Mouse (Mus musculus): ENCODE measurements around the gene Atad2b. TPM values are rescaled to one million over a fixed set of nuclear protein-coding genes. Genes with fewer than 3 reads are reported as not detected.

Gene Atad2b
- polyA plus RNA-seq, 1 experiment = 2.3 TPM

GRCm38 (mm10) chr12:4873531-4873930 lies 43.6 kb upstream of the Atad2b start:
- H3K79me3 ChIP-seq (ENCODE audit: low read depth) = no peaks in the 10 kb centered on the region
- no peaks in the 10 kb centered on the region for H3K79me2 ChIP-seq (ENCODE audit: control insufficient read depth, insufficient read depth)
- peaks cover 3% of the 10 kb centered on the region for H3K36me3 ChIP-seq (ENCODE audit: control insufficient read depth, insufficient read depth)
- no peak overlapping the region for H3ac ChIP-seq (ENCODE audit: control insufficient read depth, insufficient read length, low read depth)
- TF ChIP-seq MYOG (IDR thresholded peaks at IDR 0.05; ENCODE audit: control insufficient read depth, extremely low read depth, insufficient read length) (no peak), CEBPB (IDR thresholded peaks at IDR 0.05; ENCODE audit: low read depth) (no peak)
- no peak overlapping the region for H3K4me3 ChIP-seq (ENCODE audit: insufficient read depth, poor library complexity, severe bottlenecking)
- no peaks in the 10 kb centered on the region for H3K27me3 ChIP-seq (ENCODE audit: control insufficient read depth, insufficient read depth, insufficient read length)

GRCm38 (mm10) chr12:4874161-4874927 lies 42.8 kb upstream of the Atad2b start, which contains the start of gene Mfsd2b:
Gene Mfsd2b, minus strand, starts transcription at chr12:4874359.
- no peaks in the 10 kb centered on the region for H3K27me3 ChIP-seq (ENCODE audit: control insufficient read depth, insufficient read depth, insufficient read length)
- H3K36me3 ChIP-seq (ENCODE audit: control insufficient read depth, insufficient read depth) = peaks cover 8% of the 10 kb centered on the region
- no peaks in the 10 kb centered on the region for H3K79me3 ChIP-seq (ENCODE audit: low read depth)
- TF ChIP-seq MAX (IDR thresholded peaks at IDR 0.05) = no peak
- no peak for TF ChIP-seq MYOG (IDR thresholded peaks at IDR 0.05; ENCODE audit: control insufficient read depth, extremely low read depth, insufficient read length)
- TF ChIP-seq CTCF (IDR thresholded peaks at IDR 0.05; ENCODE audit: control insufficient read depth, insufficient read depth, insufficient read length) = no peak
- no peak for TF ChIP-seq FOSL1 (IDR thresholded peaks at IDR 0.05; ENCODE audit: insufficient read depth, low read length, poor library complexity, severe bottlenecking)
- no peak for TF ChIP-seq USF1 (IDR thresholded peaks at IDR 0.05; ENCODE audit: low read depth)
- TF ChIP-seq MYOD1 (IDR thresholded peaks at IDR 0.05; ENCODE audit: control insufficient read depth, insufficient read length, low read depth) = no peak
- TF ChIP-seq CEBPB (IDR thresholded peaks at IDR 0.05; ENCODE audit: low read depth) = no peak
- H3K4me3 ChIP-seq (ENCODE audit: insufficient read depth, poor library complexity, severe bottlenecking) = no peak within 1 kb of the TSS
- no peak within 1 kb of the TSS for H3ac ChIP-seq (ENCODE audit: control insufficient read depth, insufficient read length, low read depth)
- H3K79me2 ChIP-seq (ENCODE audit: control insufficient read depth, insufficient read depth) = no peaks in the 10 kb centered on the region

- no peaks in the 10 kb centered on the region for H3K79me3 ChIP-seq (ENCODE audit: low read depth)
- no peaks in the 10 kb centered on the region for H3K27me3 ChIP-seq (ENCODE audit: control insufficient read depth, insufficient read depth, insufficient read length)
- H3K36me3 ChIP-seq (ENCODE audit: control insufficient read depth, insufficient read depth) = peaks cover 12% of the 10 kb centered on the region
- H3ac ChIP-seq (ENCODE audit: control insufficient read depth, insufficient read length, low read depth) = no peak overlapping the region
- no peaks in the 10 kb centered on the region for H3K79me2 ChIP-seq (ENCODE audit: control insufficient read depth, insufficient read depth)
- no peak overlapping the region for H3K4me3 ChIP-seq (ENCODE audit: insufficient read depth, poor library complexity, severe bottlenecking)
- TF ChIP-seq MAX (IDR thresholded peaks at IDR 0.05) = no peak
- TF ChIP-seq FOSL1 (IDR thresholded peaks at IDR 0.05; ENCODE audit: insufficient read depth, low read length, poor library complexity, severe bottlenecking) = no peak
- no peak for TF ChIP-seq CTCF (IDR thresholded peaks at IDR 0.05; ENCODE audit: control insufficient read depth, insufficient read depth, insufficient read length)
- TF ChIP-seq CEBPB (IDR thresholded peaks at IDR 0.05; ENCODE audit: low read depth) = no peak
- no peak for TF ChIP-seq USF1 (IDR thresholded peaks at IDR 0.05; ENCODE audit: low read depth)
- no peak for TF ChIP-seq MYOG (IDR thresholded peaks at IDR 0.05; ENCODE audit: control insufficient read depth, extremely low read depth, insufficient read length)
- TF ChIP-seq MYOD1 (IDR thresholded peaks at IDR 0.05; ENCODE audit: control insufficient read depth, insufficient read length, low read depth) = no peak
Measured at GRCm38 (mm10) chr12:4875623-4876022, 41.5 kb upstream of the Atad2b start.

- Histone ChIP-seq H3ac (ENCODE audit: control insufficient read depth, insufficient read length, low read depth) (no peak overlapping the region), H3K79me2 (ENCODE audit: control insufficient read depth, insufficient read depth) (no peaks in the 10 kb centered on the region), H3K4me3 (ENCODE audit: insufficient read depth, poor library complexity, severe bottlenecking) (no peak overlapping the region), H3K36me3 (ENCODE audit: control insufficient read depth, insufficient read depth) (peaks cover 25% of the 10 kb centered on the region), H3K27me3 (ENCODE audit: control insufficient read depth, insufficient read depth, insufficient read length) (no peaks in the 10 kb centered on the region), H3K79me3 (ENCODE audit: low read depth) (no peaks in the 10 kb centered on the region)
- TF ChIP-seq MYOD1 (IDR thresholded peaks at IDR 0.05; ENCODE audit: control insufficient read depth, insufficient read length, low read depth) (peak; percentile 51), CEBPB (IDR thresholded peaks at IDR 0.05; ENCODE audit: low read depth) (no peak)
Measured at GRCm38 (mm10) chr12:4878296-4878783, 38.8 kb upstream of the Atad2b start.

- Histone ChIP-seq H3K4me3 (ENCODE audit: insufficient read depth, poor library complexity, severe bottlenecking) (no peak overlapping the region), H3ac (ENCODE audit: control insufficient read depth, insufficient read length, low read depth) (no peak overlapping the region), H3K27me3 (ENCODE audit: control insufficient read depth, insufficient read depth, insufficient read length) (no peaks in the 10 kb centered on the region), H3K79me2 (ENCODE audit: control insufficient read depth, insufficient read depth) (no peaks in the 10 kb centered on the region), H3K79me3 (ENCODE audit: low read depth) (no peaks in the 10 kb centered on the region), H3K36me3 (ENCODE audit: control insufficient read depth, insufficient read depth) (peaks cover 25% of the 10 kb centered on the region)
- no peak for TF ChIP-seq CEBPB (IDR thresholded peaks at IDR 0.05; ENCODE audit: low read depth)
Measured at GRCm38 (mm10) chr12:4879048-4879447, 38.1 kb upstream of the Atad2b start.

GRCm38 (mm10) chr12:4882086-4882485 lies 35.1 kb upstream of the Atad2b start:
- no peak overlapping the region for H3ac ChIP-seq (ENCODE audit: control insufficient read depth, insufficient read length, low read depth)

More at GRCm38 (mm10) chr12:4882086-4882485, 35.1 kb upstream of the Atad2b start:
- H3K36me3 ChIP-seq (ENCODE audit: control insufficient read depth, insufficient read depth) = peaks cover 31% of the 10 kb centered on the region
- TF ChIP-seq MYOG (IDR thresholded peaks at IDR 0.05; ENCODE audit: control insufficient read depth, extremely low read depth, insufficient read length) = no peak
- no peak for TF ChIP-seq FOSL1 (IDR thresholded peaks at IDR 0.05; ENCODE audit: insufficient read depth, low read length, poor library complexity, severe bottlenecking)
- no peak for TF ChIP-seq USF1 (IDR thresholded peaks at IDR 0.05; ENCODE audit: low read depth)
- no peak for TF ChIP-seq CEBPB (IDR thresholded peaks at IDR 0.05; ENCODE audit: low read depth)
- TF ChIP-seq MAX (IDR thresholded peaks at IDR 0.05) = no peak
- no peak for TF ChIP-seq CTCF (IDR thresholded peaks at IDR 0.05; ENCODE audit: control insufficient read depth, insufficient read depth, insufficient read length)
- no peak for TF ChIP-seq MYOD1 (IDR thresholded peaks at IDR 0.05; ENCODE audit: control insufficient read depth, insufficient read length, low read depth)
- no peaks in the 10 kb centered on the region for H3K79me3 ChIP-seq (ENCODE audit: low read depth)
- H3K27me3 ChIP-seq (ENCODE audit: control insufficient read depth, insufficient read depth, insufficient read length) = no peaks in the 10 kb centered on the region
- no peak overlapping the region for H3K4me3 ChIP-seq (ENCODE audit: insufficient read depth, poor library complexity, severe bottlenecking)
- H3K79me2 ChIP-seq (ENCODE audit: control insufficient read depth, insufficient read depth) = no peaks in the 10 kb centered on the region
